Mouse (Mus musculus) ES-Bruce4 (cell line): ENCODE measurements around the gene Dnaaf3.
A peak's percentile ranks its signal among the peaks of the same experiment; 100 is the strongest.
"Not testable (repeated sequence)": the region's sequence is repeated elsewhere in the genome, so short reads cannot be mapped to it uniquely, and the experiment has no call there.

Source experiments
- CTCF ChIP-seq: IDR thresholded peaks from one replicate; pipeline ENCODE4 v1.8.1; 2011; ENCODE audit warnings: low read depth, low read length
- EP300 ChIP-seq: IDR thresholded peaks from 2 replicates; pipeline ENCODE4 v1.6.1; 2011; ENCODE audit warnings: low read depth, low read length; ENCODE audit not compliant: insufficient read depth
- POLR2A ChIP-seq: IDR thresholded peaks from one replicate; pipeline ENCODE4 v1.8.1; 2011; ENCODE audit warnings: low read length; ENCODE audit not compliant: insufficient read depth

GRCm38 (mm10) chr7:4524212-4524922 is 7.9 kb downstream of the Dnaaf3 start, which contains the start of gene Tnni3:
- TF ChIP-seq CTCF, result peak; percentile 62
- TF ChIP-seq POLR2A, EP300: not testable (repeated sequence)
